Mouse (Mus musculus): ENCODE measurements at regions not wholly inside any gene's neighbourhood (a gene's known extent, or its start where the extent isn't known, plus 50 kb on each side); places are given as distances from the start of the nearest gene placed in this dataset.
A peak's percentile ranks its signal among the peaks of the same experiment; 100 is the strongest.

GRCm38 (mm10) chr15:63601543-63601942, 243.4 kb downstream of the Gsdmc2 start (continued):
- TF ChIP-seq ETS1 (conservative IDR thresholded peaks at IDR 0.05; ENCODE audit: low read depth, low read length) (no peak), POLR2A (IDR thresholded peaks at IDR 0.05; ENCODE audit: low read depth, low read length) (no peak), SMC3 (IDR thresholded peaks at IDR 0.05; ENCODE audit: low read depth, low read length) (peak; percentile 60), TBP (conservative IDR thresholded peaks at IDR 0.05; ENCODE audit: low read depth, low read length) (no peak), ZKSCAN1 (IDR thresholded peaks at IDR 0.05; ENCODE audit: borderline replicate concordance, low read depth, low read length) (no peak), E2F4 (IDR thresholded peaks at IDR 0.05; ENCODE audit: insufficient replicate concordance, low read depth, low read length) (no peak), NRF1 (IDR thresholded peaks at IDR 0.05; ENCODE audit: low read depth, low read length) (no peak), ZC3H11A (IDR thresholded peaks at IDR 0.05; ENCODE audit: low read depth, low read length) (0 out of 2 replicates have a peak, but pooled peaks have one; percentile 4)

DNA sequence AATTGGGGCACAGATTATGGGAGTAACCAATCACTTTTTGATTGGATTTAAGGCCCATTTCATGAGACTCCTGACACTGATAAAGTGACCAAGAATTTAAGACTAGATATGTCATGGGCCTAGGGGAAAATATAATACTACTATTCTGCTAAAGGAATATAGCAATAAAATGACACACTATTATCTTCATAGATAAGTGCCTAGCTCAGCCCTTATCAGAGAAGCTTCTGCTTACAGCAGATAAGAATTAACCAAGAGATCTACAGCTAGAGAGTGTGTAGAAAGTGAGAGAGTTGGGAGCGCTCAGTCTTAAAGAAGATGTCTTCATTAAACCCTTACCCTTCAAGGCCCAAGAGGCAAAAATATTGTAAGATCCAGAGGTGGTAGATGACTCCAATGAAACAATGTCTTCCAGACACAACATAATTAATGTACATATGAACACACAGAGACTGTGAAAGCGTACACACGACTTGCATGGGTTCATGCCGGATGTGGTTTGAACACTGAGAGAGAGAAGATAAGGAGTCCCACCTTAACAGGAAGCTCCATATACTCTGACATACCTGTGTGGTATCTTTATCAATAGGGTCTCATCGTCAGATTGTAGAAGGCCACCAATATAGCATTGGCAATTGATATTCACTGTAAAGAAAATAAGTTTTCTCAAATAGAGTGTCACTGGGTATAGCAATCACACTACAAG, 252.1 kb downstream of the Gsdmc2 start:
- TF ChIP-seq SIN3A (IDR thresholded peaks at IDR 0.05; ENCODE audit: low read length) (no peak), POLR2A (IDR thresholded peaks at IDR 0.05; ENCODE audit: low read depth, low read length) (no peak), KAT2A (IDR thresholded peaks at IDR 0.05; ENCODE audit: insufficient replicate concordance, low read length) (no peak), E2F4 (IDR thresholded peaks at IDR 0.05; ENCODE audit: insufficient replicate concordance, low read depth, low read length) (no peak), UBTF (IDR thresholded peaks at IDR 0.05; ENCODE audit: low read depth, low read length) (no peak), PAX5 (IDR thresholded peaks at IDR 0.05; ENCODE audit: low read length) (no peak), CTCF (conservative IDR thresholded peaks at IDR 0.05 in 1 of 2, IDR thresholded peaks at IDR 0.05 in 1 of 2; ENCODE audit: low read depth in 2 of 2, low read length in 2 of 2) (no peak), HCFC1 (IDR thresholded peaks at IDR 0.05; ENCODE audit: low read depth, low read length) (no peak), EP300 (IDR thresholded peaks at IDR 0.05; ENCODE audit: low read length) (no peak), USF2 (conservative IDR thresholded peaks at IDR 0.05; ENCODE audit: low read depth, low read length) (no peak)
- no peaks in the 10 kb centered on the region for H3K27me3 ChIP-seq (replicated peaks)
- dilution Hi-C loops (cut with MboI; ENCODE audit: extremely low pct_ligation_motif_present, extremely low pct_unique_long_range_greater_than_20kb, low sequenced_read_pairs) (no loop called here), in situ Hi-C loops (cut with MboI; ENCODE audit: low pct_ligation_motif_present, low pct_unique_long_range_greater_than_20kb, low sequenced_read_pairs) (no loop called here)
- no peak overlapping the region for H3K4me3 ChIP-seq (replicated peaks in 1 of 3; ENCODE audit: low read depth in 2 of 3, low read length in 2 of 3, poor library complexity in 1 of 3)
- DNase-seq (ENCODE audit: extremely low read depth): no peak
- H3K4me1 ChIP-seq (ENCODE audit: control insufficient read depth in 1 of 2, insufficient read depth in 2 of 2): no peaks in the 10 kb centered on the region
- no peak overlapping the region for H3K27ac ChIP-seq (ENCODE audit: insufficient read depth, low read depth)
- H3K4me2 ChIP-seq (ENCODE audit: insufficient read depth, low read depth, poor library complexity, severe bottlenecking): no peak overlapping the region
- no peaks in the 10 kb centered on the region for H3K36me3 ChIP-seq (replicated peaks in 1 of 2; ENCODE audit: control insufficient read depth in 1 of 2, insufficient read depth in 1 of 2, low read length in 1 of 2)
- no peak overlapping the region for H3K9ac ChIP-seq (ENCODE audit: insufficient read depth, low read depth)
- H3K79me2 ChIP-seq (replicated peaks; ENCODE audit: control insufficient read depth, extremely low read depth, insufficient read depth, poor library complexity, severe bottlenecking): no peaks in the 10 kb centered on the region
- no peaks in the 10 kb centered on the region for H3K9me3 ChIP-seq (replicated peaks; ENCODE audit: low read length)

GRCm38 (mm10) chr15:63559293-63559692, 285.7 kb downstream of the Gsdmc2 start:
- H3K4me2 ChIP-seq (ENCODE audit: insufficient read depth, low read depth, poor library complexity, severe bottlenecking): no peak overlapping the region
- dilution Hi-C loops (cut with MboI; ENCODE audit: extremely low pct_ligation_motif_present, extremely low pct_unique_long_range_greater_than_20kb, low sequenced_read_pairs) (no loop called here), in situ Hi-C loops (cut with MboI; ENCODE audit: low pct_ligation_motif_present, low pct_unique_long_range_greater_than_20kb, low sequenced_read_pairs) (no loop called here)
- no peaks in the 10 kb centered on the region; a peak in 1 of 4 replicates for H3K4me1 ChIP-seq (ENCODE audit: control insufficient read depth in 1 of 2, insufficient read depth in 2 of 2)
- no peak for DNase-seq (ENCODE audit: extremely low read depth)
- no peaks in the 10 kb centered on the region for H3K79me2 ChIP-seq (replicated peaks; ENCODE audit: control insufficient read depth, extremely low read depth, insufficient read depth, poor library complexity, severe bottlenecking)
- no peak overlapping the region for H3K27ac ChIP-seq (ENCODE audit: insufficient read depth, low read depth)
- TF ChIP-seq ZMIZ1 (IDR thresholded peaks at IDR 0.05; ENCODE audit: low read depth, low read length) (no peak), TBP (conservative IDR thresholded peaks at IDR 0.05; ENCODE audit: low read depth, low read length) (no peak), TCF12 (IDR thresholded peaks at IDR 0.05; ENCODE audit: low read depth, low read length) (no peak), CHD1 (IDR thresholded peaks at IDR 0.05; ENCODE audit: low read depth, low read length) (no peak), MAFK (IDR thresholded peaks at IDR 0.05; ENCODE audit: insufficient replicate concordance, low read length) (no peak), IRF4 (IDR thresholded peaks at IDR 0.05; ENCODE audit: low read depth, low read length) (no peak), E2F4 (IDR thresholded peaks at IDR 0.05; ENCODE audit: insufficient replicate concordance, low read depth, low read length) (no peak), ELF1 (IDR thresholded peaks at IDR 0.05; ENCODE audit: low read depth, low read length) (no peak), CHD2 (IDR thresholded peaks at IDR 0.05; ENCODE audit: low read length) (no peak), NRF1 (IDR thresholded peaks at IDR 0.05; ENCODE audit: low read depth, low read length) (no peak), POLR2AphosphoS2 (IDR thresholded peaks at IDR 0.05; ENCODE audit: low read depth, low read length) (no peak), RAD21 (IDR thresholded peaks at IDR 0.05; ENCODE audit: low read depth, low read length) (no peak), SIN3A (IDR thresholded peaks at IDR 0.05; ENCODE audit: low read length) (no peak)
- H3K27me3 ChIP-seq (replicated peaks): no peaks in the 10 kb centered on the region
- no peak overlapping the region for H3K4me3 ChIP-seq (replicated peaks in 1 of 3; ENCODE audit: low read depth in 2 of 3, low read length in 2 of 3, poor library complexity in 1 of 3)
- no peak overlapping the region for H3K9ac ChIP-seq (ENCODE audit: insufficient read depth, low read depth)
- no peaks in the 10 kb centered on the region for H3K36me3 ChIP-seq (replicated peaks in 1 of 2; ENCODE audit: control insufficient read depth in 1 of 2, insufficient read depth in 1 of 2, low read length in 1 of 2)
- H3K9me3 ChIP-seq (replicated peaks; ENCODE audit: low read length): no peaks in the 10 kb centered on the region
